14 mouse cellular contexts compared by ENCODE assay signal in the genomic region with DNA sequence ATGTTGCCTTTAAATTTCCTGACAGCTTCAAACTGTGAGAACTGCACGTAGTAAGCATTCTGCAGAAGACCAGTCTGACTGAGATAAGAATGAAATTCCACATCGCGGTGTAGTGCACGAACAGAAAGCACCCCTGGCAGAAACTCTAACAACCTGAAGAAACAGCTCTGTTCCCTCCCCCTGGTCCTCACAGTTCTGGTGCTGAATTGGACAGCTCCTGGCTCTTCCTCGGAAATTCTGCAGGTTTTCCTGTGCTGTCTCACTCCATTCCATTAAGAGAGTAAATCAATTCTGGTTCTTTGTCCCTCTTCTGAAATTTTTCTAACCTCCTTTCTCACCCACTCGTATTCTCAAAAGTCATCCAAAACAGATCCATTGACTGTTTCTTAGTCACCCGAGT. TPM values are rescaled to one million over a fixed set of nuclear protein-coding genes. Genes with fewer than 3 reads are reported as not detected.
DNase-seq lines count a peak whose midpoint lies in the region; ATAC-seq and TF ChIP-seq lines count a peak whose summit lies in the region.
"Had no signal": no experiment of that assay in that cellular context is flagged by ENCODE, and none has a peak within 500 bp of the region (broad histone marks: within the 10 kb centered on the region; RNA-seq: fewer than 3 reads in every experiment).

No protein-coding gene starts in this region.

- H3K4me2 ChIP-seq in lung, postnatal 0 days (replicated peaks; ENCODE audit: low read depth, low read length): no peak overlapping the region
- no peak overlapping the region for H3K4me2 ChIP-seq in limb, embryonic 14.5 days (replicated peaks; ENCODE audit: low read depth, low read length, severe bottlenecking)
- H3K4me2 ChIP-seq: liver, embryonic 15.5 days had no signal

- no peak for TF ChIP-seq CTCF in gastrocnemius, adult 2 months (IDR thresholded peaks at IDR 0.05)
- TF ChIP-seq CTCF in lung, postnatal 0 days (IDR thresholded peaks at IDR 0.05): no peak

- WGBS in lung, postnatal 0 days: 19% methylated on average over 7 of the region's 7 CpGs
- WGBS in limb, embryonic 14.5 days: 21% methylated on average over 7 of the region's 7 CpGs

- intact Hi-C loops in gastrocnemius, adult 2 months (cut with DNase I): no loop called here
- intact Hi-C loops in left cerebral cortex, postnatal 25 days (cut with DNase I): no loop called here

- no peaks in the 10 kb centered on the region for H3K36me3 ChIP-seq in lung, postnatal 0 days (ENCODE audit: insufficient read depth, low read length)
- H3K36me3 ChIP-seq in limb, embryonic 14.5 days (ENCODE audit: control insufficient read depth, insufficient read depth, low read length): no peaks in the 10 kb centered on the region
- H3K36me3 ChIP-seq: liver, embryonic 15.5 days had no signal

- ATAC-seq in lung, postnatal 0 days: no peak
- no peak for ATAC-seq in limb, embryonic 14.5 days (ENCODE audit: low FRiP score, low read depth)
- ATAC-seq: Patski had no signal

- TF ChIP-seq POLR2A in limb, embryonic 14.5 days (IDR thresholded peaks at IDR 0.05; ENCODE audit: borderline replicate concordance, extremely low read depth, insufficient read depth, insufficient read length): no peak

- no peak overlapping the region for H3K4me3 ChIP-seq in gastrocnemius, adult 2 months
- no peak overlapping the region for H3K4me3 ChIP-seq in lung, postnatal 0 days (ENCODE audit: low read depth, low read length)
- no peak overlapping the region for H3K4me3 ChIP-seq in limb, embryonic 14.5 days (replicated peaks; ENCODE audit: low read length)
- H3K4me3 ChIP-seq: liver, embryonic 15.5 days had no signal

- TF ChIP-seq EP300 in lung, postnatal 0 days (IDR thresholded peaks at IDR 0.05): no peak

- no peaks in the 10 kb centered on the region for H3K9me3 ChIP-seq in lung, postnatal 0 days (ENCODE audit: low read length)
- H3K9me3 ChIP-seq in limb, embryonic 14.5 days (ENCODE audit: control insufficient read depth, low read length): no peaks in the 10 kb centered on the region
- H3K9me3 ChIP-seq: liver, embryonic 15.5 days had no signal

- no peaks in the 10 kb centered on the region for H3K4me1 ChIP-seq in lung, postnatal 0 days (ENCODE audit: insufficient read depth, low read depth, low read length)
- no peaks in the 10 kb centered on the region for H3K4me1 ChIP-seq in limb, embryonic 14.5 days (ENCODE audit: control insufficient read depth, insufficient read depth, low read length)
- H3K4me1 ChIP-seq: liver, embryonic 15.5 days had no signal

- peak; percentile 14 for DNase-seq in gastrocnemius, postnatal 10 days
- DNase-seq in gastrocnemius, adult 2 months: no peak
- peak; percentile 33 for DNase-seq in lung, postnatal 0 days (ENCODE audit: low spot score)
- no peak for DNase-seq in lung, postnatal 36 days
- peak; percentile 35 for DNase-seq in adipocyte (ENCODE audit: low spot score)
- DNase-seq in limb, embryonic 14.5 days (ENCODE audit: low spot score): peak; percentile 67
- DNase-seq in left cerebral cortex, postnatal 25 days (ENCODE audit: low spot score in 2 of 2): no peak
- DNase-seq in cerebellum, adult 11 months: no peak
- DNase-seq: B cell, adult 2 months; cerebellum, postnatal 10 days; kidney, adult 18-20 months; thymus, postnatal 14 days had no signal

- H3K27ac ChIP-seq in gastrocnemius, adult 2 months: no peak overlapping the region
- no peak overlapping the region for H3K27ac ChIP-seq in lung, postnatal 0 days (ENCODE audit: low read length)
- H3K27ac ChIP-seq in limb, embryonic 14.5 days (replicated peaks; ENCODE audit: low read depth, low read length): no peak overlapping the region
- H3K27ac ChIP-seq: liver, embryonic 15.5 days had no signal

- no peak overlapping the region for H3K9ac ChIP-seq in lung, postnatal 0 days (replicated peaks; ENCODE audit: low read depth)
- H3K9ac ChIP-seq in limb, embryonic 14.5 days (ENCODE audit: low read depth, low read length, severe bottlenecking): no peak overlapping the region
- H3K9ac ChIP-seq: liver, embryonic 15.5 days had no signal

- H3K27me3 ChIP-seq in lung, postnatal 0 days (replicated peaks; ENCODE audit: insufficient read depth, low read length): no peaks in the 10 kb centered on the region
- H3K27me3 ChIP-seq in limb, embryonic 14.5 days (ENCODE audit: control insufficient read depth, insufficient read depth, low read length): no peaks in the 10 kb centered on the region
- H3K27me3 ChIP-seq: liver, embryonic 15.5 days; Patski had no signal

RNA-seq across cellular contexts. Expression of gene Ccna1, which starts 43.6 kb away (rescaled TPM):
- total RNA-seq in gastrocnemius, postnatal 10 days (2021): under 1 TPM in 1 of 2 experiments, not detected in 1; 0.16 TPM
- not detected for total RNA-seq in gastrocnemius, adult 2 months (2021)
- polyA plus RNA-seq in lung, postnatal 0 days (2015; fragmentation: Nextera tagmentation; extraction: Ambion mirVana): 10.7 and 11.9 TPM in 2 replicates
- 2.4 and 2.6 TPM in 2 replicates for polyA plus RNA-seq in limb, embryonic 14.5 days (2012; rRNA removed)
- 1.7 and 2.5 TPM in 2 replicates for polyA plus RNA-seq in limb, embryonic 14.5 days (2014; fragmentation: Nextera tagmentation; extraction: Ambion mirVana)
- total RNA-seq in left cerebral cortex, postnatal 25 days (2021): 1 to 10 TPM; 1.7 to 2.0 TPM

Comparison
In these comparisons a context has a peak if more than half of its experiments do, and no peak if none do; other contexts are left out.
1. DNase-seq: peak in gastrocnemius, postnatal 10 days (single experiment), lung, postnatal 0 days (single experiment), adipocyte (single experiment) and limb, embryonic 14.5 days (single experiment); none in gastrocnemius, adult 2 months (single experiment), lung, postnatal 36 days (single experiment), left cerebral cortex, postnatal 25 days (0 of 2) and cerebellum, adult 11 months (single experiment).